Mouse (Mus musculus) kidney, embryonic 16.5 days (tissue): Measurements from ENCODE around the gene Snx18. TPM values are rescaled to one million over a fixed set of nuclear protein-coding genes. Genes with fewer than 3 reads are reported as not detected.

Experiments used
- ATAC-seq: fragments of 200-750 bp; cut with Nextera tagmentation; 2 replicates; pipeline ENCODE4 v1.8.0; 2017; ENCODE audit warnings: moderate TSS enrichment; ENCODE audit not compliant: low FRiP score, low TSS enrichment
- H3K27ac ChIP-seq: fragments of 300-500 bp; sonication (generic); 2 replicates; pipeline ENCODE4 v1.5.1; 2014; ENCODE audit warnings: low read length
- H3K27me3 ChIP-seq: fragments of 300-500 bp; sonication (generic); 2 replicates; pipeline ENCODE4 v1.6.1; 2014; ENCODE audit warnings: low read length, control low read depth, mixed read lengths; ENCODE audit not compliant: insufficient read depth
- H3K36me3 ChIP-seq: fragments of 300-500 bp; sonication (generic); 2 replicates; pipeline ENCODE4 v1.6.1; 2014; ENCODE audit warnings: low read length, control low read depth, mixed read lengths; ENCODE audit not compliant: insufficient read depth
- H3K4me1 ChIP-seq: fragments of 300-500 bp; sonication (generic); 2 replicates; pipeline ENCODE4 v1.6.1; 2014; ENCODE audit warnings: low read length, control low read depth, mixed read lengths; ENCODE audit not compliant: insufficient read depth
- H3K4me2 ChIP-seq: fragments of 300-500 bp; sonication (generic); replicated peaks from 2 replicates; pipeline ENCODE4 v1.6.1; 2014; ENCODE audit warnings: low read depth, low read length
- H3K4me3 ChIP-seq: fragments of 300-500 bp; sonication (generic); 2 replicates; pipeline ENCODE4 v1.5.1; 2014; ENCODE audit warnings: mild to moderate bottlenecking, low read length
- H3K9ac ChIP-seq: fragments of 300-500 bp; sonication (generic); replicated peaks from 2 replicates; pipeline ENCODE4 v1.6.1; 2014; ENCODE audit warnings: low read length
- H3K9me3 ChIP-seq: fragments of 300-500 bp; sonication (generic); 2 replicates; pipeline ENCODE4 v1.6.1; 2016; ENCODE audit warnings: low read length, control low read depth
- WGBS: fragments of 180-500 bp; shearing (Covaris S2); extraction: QIAGEN DNeasy Blood & Tissue Kit; methylation state at CpG from one replicate; pipeline ENCODE4 v1.1.7; 2014; 5-methylcytosine and 5-hydroxymethylcytosine counted together
- polyA plus RNA-seq: library from polyadenylated mRNA; unstranded; fragments of >200 nt; fragmentation: Nextera tagmentation; extraction: Ambion mirVana; gene quantifications from 2 replicates; pipeline ENCODE4 v1.2.1, GENCODE M21; 2015

Snx18 gene
- polyA plus RNA-seq, 1 experiment from 2014 or later: 24.6 TPM

GRCm38 (mm10) chr13:113616751-113617337 lies 1.5 kb downstream of the Snx18 start:
- WGBS: 46% methylated on average over 24 of the region's 24 CpGs

DNA sequence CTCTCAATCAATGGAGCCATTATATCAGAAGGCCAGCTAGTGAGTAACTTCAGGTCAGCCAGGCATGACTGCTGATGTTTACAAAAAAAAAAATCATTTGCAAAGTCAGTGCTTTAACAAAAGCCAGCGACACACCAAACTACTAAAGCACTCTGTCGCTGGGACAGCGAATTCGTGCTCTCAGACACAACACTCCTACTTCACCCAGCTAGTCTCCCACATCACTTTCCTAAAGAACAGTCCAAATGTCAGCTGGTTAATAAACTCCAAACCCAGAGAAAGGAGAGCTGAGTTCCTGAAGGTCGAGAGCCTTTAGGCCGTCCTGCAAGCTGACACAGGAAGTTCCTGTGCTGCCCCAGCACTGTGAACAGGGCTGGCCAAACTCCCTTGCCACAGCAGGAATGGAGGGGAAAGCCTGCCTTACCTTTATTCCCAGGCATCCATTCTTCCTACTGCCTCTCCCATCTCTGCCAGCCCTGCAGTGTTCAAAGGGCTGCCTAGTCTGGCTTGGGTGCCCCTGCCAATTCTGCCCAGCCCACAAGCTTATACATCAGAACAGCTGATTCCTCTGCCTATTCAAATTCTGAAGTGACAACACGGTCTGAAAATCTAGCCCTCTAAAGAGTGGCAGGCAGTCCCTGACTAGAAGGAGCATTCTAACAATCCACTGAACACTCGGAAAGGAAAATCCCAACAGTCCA lies 2.2 kb downstream of the Snx18 start:
- peak; percentile 10; the same call in 1 of the 2 replicates for ATAC-seq

More at GRCm38 (mm10) chr13:113616751-113617337, 1.5 kb downstream of the Snx18 start:
- Histone ChIP-seq H3K4me1 (peaks cover 58% of the 10 kb centered on the region), H3K4me2 (peak overlapping the region; percentile 89), H3K36me3 (no peaks in the 10 kb centered on the region), H3K4me3 (peak overlapping the region; percentile 85), H3K27ac (peak overlapping the region; percentile 85), H3K9ac (peak overlapping the region; percentile 96), H3K27me3 (no peaks in the 10 kb centered on the region), H3K9me3 (no peaks in the 10 kb centered on the region)
- no peak for ATAC-seq

DNA sequence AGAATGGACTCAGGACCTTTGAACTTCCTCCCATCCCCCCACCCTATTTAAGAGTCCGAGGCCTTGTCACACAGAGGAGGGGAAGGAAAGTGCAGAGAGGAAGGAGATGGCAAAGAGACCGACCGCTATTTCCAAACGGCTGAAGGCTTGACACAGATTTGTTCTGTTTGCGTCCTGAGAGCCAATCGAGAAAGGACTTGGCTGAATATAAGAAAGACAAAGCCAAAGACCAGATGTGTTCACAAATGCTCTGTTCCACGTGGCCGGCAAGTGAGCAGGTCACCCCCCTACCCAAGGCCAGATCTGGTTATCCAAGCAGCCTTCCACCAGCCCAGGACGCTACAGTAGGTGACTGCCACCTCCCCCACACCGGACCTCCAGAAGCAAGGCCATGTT lies 2.8 kb downstream of the Snx18 start:
- Histone ChIP-seq H3K27me3 (no peaks in the 10 kb centered on the region), H3K9ac (peak overlapping the region; percentile 96), H3K4me3 (peak overlapping the region; percentile 85), H3K27ac (peak overlapping the region; percentile 85), H3K9me3 (no peaks in the 10 kb centered on the region), H3K36me3 (no peaks in the 10 kb centered on the region), H3K4me2 (peak overlapping the region; percentile 89), H3K4me1 (peaks cover 64% of the 10 kb centered on the region)
- no peak for ATAC-seq
- WGBS: 4% methylated on average over 10 of the region's 10 CpGs

More for the DNA sequence above, 2.2 kb downstream of the Snx18 start:
- peaks cover 63% of the 10 kb centered on the region for H3K4me1 ChIP-seq
- H3K4me2 ChIP-seq: peak overlapping the region; percentile 89
- 9% methylated on average over 8 of the region's 8 CpGs for WGBS
- no peaks in the 10 kb centered on the region for H3K36me3 ChIP-seq
- H3K9ac ChIP-seq: peak overlapping the region; percentile 96
- no peaks in the 10 kb centered on the region for H3K27me3 ChIP-seq
- peak overlapping the region; percentile 85 for H3K4me3 ChIP-seq
- H3K27ac ChIP-seq: peak overlapping the region; percentile 85
- no peaks in the 10 kb centered on the region for H3K9me3 ChIP-seq

GRCm38 (mm10) chr13:113614635-113615545 lies 3.5 kb downstream of the Snx18 start:
- peak overlapping the region; percentile 96 for H3K9ac ChIP-seq
- no peaks in the 10 kb centered on the region for H3K36me3 ChIP-seq
- 10% methylated on average over 24 of the region's 24 CpGs for WGBS
- H3K27me3 ChIP-seq: no peaks in the 10 kb centered on the region
- H3K4me3 ChIP-seq: peak overlapping the region; percentile 85
- peak overlapping the region; percentile 85 for H3K27ac ChIP-seq
- peaks cover 64% of the 10 kb centered on the region for H3K4me1 ChIP-seq
- peak overlapping the region; percentile 89 for H3K4me2 ChIP-seq
- ATAC-seq: peak; percentile 52
- H3K9me3 ChIP-seq: no peaks in the 10 kb centered on the region

DNA sequence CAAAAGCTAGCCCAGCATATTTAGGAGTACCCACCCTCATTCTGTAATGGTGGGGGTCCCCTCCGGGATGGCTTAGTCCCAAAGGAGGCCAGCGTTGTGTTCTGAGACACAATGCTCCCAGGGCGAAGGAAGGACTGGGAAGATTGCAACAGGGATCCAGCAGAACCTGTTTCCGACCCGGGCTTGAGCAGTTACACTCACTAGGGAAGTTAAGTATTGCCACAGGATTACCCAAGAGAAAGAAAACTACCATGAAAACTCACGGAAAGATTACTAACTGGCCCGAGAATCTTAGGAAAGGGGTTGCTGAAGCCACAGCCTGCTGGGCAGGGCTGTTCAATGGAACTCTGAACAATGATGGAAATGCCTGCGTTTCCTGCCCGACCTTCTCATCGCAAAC lies 4.5 kb downstream of the Snx18 start:
- Histone ChIP-seq H3K4me1 (peaks cover 67% of the 10 kb centered on the region), H3K27ac (peak overlapping the region; percentile 54; the same call in 1 of the 2 replicates), H3K36me3 (no peaks in the 10 kb centered on the region), H3K4me3 (peak overlapping the region; percentile 85), H3K27me3 (no peaks in the 10 kb centered on the region), H3K9me3 (no peaks in the 10 kb centered on the region), H3K9ac (peak overlapping the region; percentile 96), H3K4me2 (peak overlapping the region; percentile 89)
- ATAC-seq: no peak
- WGBS: 39% methylated on average over 10 of the region's 10 CpGs

GRCm38 (mm10) chr13:113613341-113613740 lies 5.0 kb downstream of the Snx18 start:
- Histone ChIP-seq H3K27me3 (no peaks in the 10 kb centered on the region), H3K9me3 (no peaks in the 10 kb centered on the region), H3K4me1 (peaks cover 69% of the 10 kb centered on the region), H3K4me2 (peak overlapping the region; percentile 89), H3K36me3 (no peaks in the 10 kb centered on the region), H3K9ac (peak overlapping the region; percentile 96), H3K27ac (0 out of 2 replicates have a peak overlapping the region, but pooled peaks have one; percentile 1), H3K4me3 (peak overlapping the region; percentile 85)
- ATAC-seq: no peak
- 17% methylated on average over 12 of the region's 12 CpGs for WGBS

- no peak overlapping the region for H3K27ac ChIP-seq
- WGBS: 50% methylated on average over 24 of the region's 24 CpGs
- peak overlapping the region; percentile 85 for H3K4me3 ChIP-seq
- H3K27me3 ChIP-seq: no peaks in the 10 kb centered on the region
- H3K36me3 ChIP-seq: no peaks in the 10 kb centered on the region
- H3K4me2 ChIP-seq: peak overlapping the region; percentile 89
- peaks cover 70% of the 10 kb centered on the region for H3K4me1 ChIP-seq
- H3K9ac ChIP-seq: peak overlapping the region; percentile 96
- no peak for ATAC-seq
- H3K9me3 ChIP-seq: no peaks in the 10 kb centered on the region
Observed at GRCm38 (mm10) chr13:113612141-113612950, 6.0 kb downstream of the Snx18 start.

GRCm38 (mm10) chr13:113610732-113611500 lies 7.4 kb downstream of the Snx18 start:
- H3K4me1 ChIP-seq: peaks cover 63% of the 10 kb centered on the region

More at GRCm38 (mm10) chr13:113610732-113611500, 7.4 kb downstream of the Snx18 start:
- 83% methylated on average over 13 of the region's 13 CpGs for WGBS
- no peaks in the 10 kb centered on the region for H3K9me3 ChIP-seq
- no peak overlapping the region for H3K27ac ChIP-seq
- no peak overlapping the region for H3K4me2 ChIP-seq
- peaks cover under 1% of the 10 kb centered on the region; the same call in 1 of the 2 replicates for H3K36me3 ChIP-seq
- no peak overlapping the region for H3K4me3 ChIP-seq
- H3K9ac ChIP-seq: no peak overlapping the region
- no peak for ATAC-seq
- H3K27me3 ChIP-seq: no peaks in the 10 kb centered on the region
